10 mouse cellular contexts compared by ENCODE assay signal in genomic region chr6:82723321-82723720, GRCm38 (mm10). TPM values are rescaled to one million over a fixed set of nuclear protein-coding genes. Genes with fewer than 3 reads are reported as not detected.
A peak's percentile ranks its signal among the peaks of the same experiment; 100 is the strongest.
DNase-seq lines count a peak whose midpoint lies in the region; ATAC-seq and TF ChIP-seq lines count a peak whose summit lies in the region.
"Had no signal": no experiment of that assay in that cellular context is flagged by ENCODE, and none has a peak within 500 bp of the region (broad histone marks: within the 10 kb centered on the region; RNA-seq: fewer than 3 reads in every experiment).

No protein-coding gene starts in this region.

- no peak overlapping the region for H3K4me3 ChIP-seq in intestine, embryonic 14.5 days (ENCODE audit: low read depth, low read length)
- H3K4me3 ChIP-seq in intestine, postnatal 0 days (ENCODE audit: low read depth, low read length) = no peak overlapping the region
- H3K4me3 ChIP-seq in limb, embryonic 13.5 days = no peak overlapping the region
- no peak overlapping the region for H3K4me3 ChIP-seq in neural tube, embryonic 12.5 days
- H3K4me3 ChIP-seq: erythroblast, embryonic 14.5 days; liver, embryonic 13.5 days had no signal

- peaks cover 38% of the 10 kb centered on the region for H3K36me3 ChIP-seq in intestine, embryonic 14.5 days (ENCODE audit: control insufficient read depth, insufficient read depth, low read length)
- no peaks in the 10 kb centered on the region; the same call in 1 of the 2 replicates for H3K36me3 ChIP-seq in intestine, postnatal 0 days (ENCODE audit: control insufficient read depth, insufficient read depth)
- peaks cover 37% of the 10 kb centered on the region for H3K36me3 ChIP-seq in limb, embryonic 13.5 days
- H3K36me3 ChIP-seq in neural tube, embryonic 12.5 days = peaks cover 7% of the 10 kb centered on the region

- ATAC-seq in intestine, embryonic 14.5 days (replicated peaks; ENCODE audit: low FRiP score, low TSS enrichment, low read depth) = peak; percentile 76
- no peak for ATAC-seq in intestine, postnatal 0 days
- ATAC-seq in limb, embryonic 13.5 days (ENCODE audit: low FRiP score, low read depth) = peak; percentile 80
- no peak for ATAC-seq in neural tube, embryonic 12.5 days (ENCODE audit: low FRiP score, low read depth)
- no peak for ATAC-seq in megakaryocyte, adult 5-6 weeks (ENCODE audit: poor library complexity, severe bottlenecking)

- H3K9me3 ChIP-seq in intestine, embryonic 14.5 days (ENCODE audit: control insufficient read depth, low read length) = no peaks in the 10 kb centered on the region
- no peaks in the 10 kb centered on the region for H3K9me3 ChIP-seq in intestine, postnatal 0 days (ENCODE audit: control insufficient read depth)
- H3K9me3 ChIP-seq in limb, embryonic 13.5 days = no peaks in the 10 kb centered on the region
- no peaks in the 10 kb centered on the region for H3K9me3 ChIP-seq in neural tube, embryonic 12.5 days
- H3K9me3 ChIP-seq: liver, embryonic 13.5 days had no signal

- peak; percentile 66 for DNase-seq in intestine, embryonic 14.5 days (ENCODE audit: low spot score)
- peak; percentile 73 for DNase-seq in embryo, embryonic 10.5 days (ENCODE audit: low spot score)
- DNase-seq in cerebellum, adult 8-10 months = no peak
- no peak for DNase-seq in layer of hippocampus, postnatal 10 days (ENCODE audit: low spot score in 2 of 2)
- DNase-seq: liver, embryonic 13.5 days had no signal

- peak overlapping the region; percentile 84 for H3K27ac ChIP-seq in intestine, embryonic 14.5 days (ENCODE audit: low read depth)
- H3K27ac ChIP-seq in intestine, postnatal 0 days (ENCODE audit: low read depth, low read length) = no peak overlapping the region
- peak overlapping the region; percentile 80 for H3K27ac ChIP-seq in limb, embryonic 13.5 days
- no peak overlapping the region for H3K27ac ChIP-seq in neural tube, embryonic 12.5 days
- H3K27ac ChIP-seq: liver, embryonic 13.5 days had no signal

- peaks cover 13% of the 10 kb centered on the region for H3K4me1 ChIP-seq in intestine, embryonic 14.5 days (replicated peaks; ENCODE audit: control insufficient read depth, insufficient read depth, low read length)
- H3K4me1 ChIP-seq in intestine, postnatal 0 days (replicated peaks; ENCODE audit: control insufficient read depth, insufficient read depth, low read length) = no peaks in the 10 kb centered on the region
- H3K4me1 ChIP-seq in limb, embryonic 13.5 days = peaks cover 14% of the 10 kb centered on the region
- peaks cover 7% of the 10 kb centered on the region; the same call in 1 of the 2 replicates for H3K4me1 ChIP-seq in neural tube, embryonic 12.5 days
- H3K4me1 ChIP-seq: liver, embryonic 13.5 days had no signal

- TF ChIP-seq CTCF in intestine, postnatal 0 days (IDR thresholded peaks at IDR 0.05; ENCODE audit: low read depth) = no peak

- WGBS in intestine, embryonic 14.5 days = 30% methylated on average over 5 of the region's 5 CpGs
- 44% methylated on average over 5 of the region's 5 CpGs for WGBS in intestine, postnatal 0 days
- 49% methylated on average over 5 of the region's 5 CpGs for WGBS in limb, embryonic 13.5 days
- 50% methylated on average over 5 of the region's 5 CpGs for WGBS in neural tube, embryonic 12.5 days

- H3K27me3 ChIP-seq in intestine, embryonic 14.5 days (replicated peaks; ENCODE audit: control insufficient read depth, insufficient read depth, low read length) = no peaks in the 10 kb centered on the region
- H3K27me3 ChIP-seq in intestine, postnatal 0 days (replicated peaks; ENCODE audit: control insufficient read depth, insufficient read depth, low read length) = no peaks in the 10 kb centered on the region
- H3K27me3 ChIP-seq in limb, embryonic 13.5 days = no peaks in the 10 kb centered on the region
- no peaks in the 10 kb centered on the region for H3K27me3 ChIP-seq in neural tube, embryonic 12.5 days (replicated peaks)
- H3K27me3 ChIP-seq: liver, embryonic 13.5 days had no signal

- H3K4me2 ChIP-seq in intestine, embryonic 14.5 days (ENCODE audit: low read length) = no peak overlapping the region
- no peak overlapping the region for H3K4me2 ChIP-seq in intestine, postnatal 0 days (replicated peaks; ENCODE audit: low read depth)
- H3K4me2 ChIP-seq in limb, embryonic 13.5 days (replicated peaks) = no peak overlapping the region
- no peak overlapping the region for H3K4me2 ChIP-seq in neural tube, embryonic 12.5 days (replicated peaks)
- H3K4me2 ChIP-seq: liver, embryonic 13.5 days had no signal

- peak overlapping the region; percentile 38; the same call in 1 of the 2 replicates for H3K9ac ChIP-seq in intestine, embryonic 14.5 days (ENCODE audit: low read length)
- H3K9ac ChIP-seq in intestine, postnatal 0 days (ENCODE audit: low read depth, low read length) = no peak overlapping the region
- peak overlapping the region; percentile 51 for H3K9ac ChIP-seq in limb, embryonic 13.5 days
- 0 out of 2 replicates have a peak overlapping the region, but pooled peaks have one; percentile 26 for H3K9ac ChIP-seq in neural tube, embryonic 12.5 days
- H3K9ac ChIP-seq: liver, embryonic 13.5 days had no signal

RNA-seq across cellular contexts. Expression of gene Pole4, which starts 18.2 kb away (rescaled TPM):
- polyA plus RNA-seq in intestine, embryonic 14.5 days (2014; fragmentation: Nextera tagmentation; extraction: Ambion mirVana) = 107 and 116 TPM in 2 replicates
- polyA plus RNA-seq in intestine, postnatal 0 days (2015; fragmentation: Nextera tagmentation; extraction: Ambion mirVana) = 73.1 and 74.4 TPM in 2 replicates
- 101 TPM in 2 replicates for polyA plus RNA-seq in limb, embryonic 13.5 days (2015; fragmentation: Nextera tagmentation; extraction: Ambion mirVana)
- polyA plus RNA-seq in neural tube, embryonic 12.5 days (2016; fragmentation: Nextera tagmentation; extraction: Ambion mirVana) = 102 and 106 TPM in 2 replicates
- 57.2 and 72.8 TPM in 2 replicates for total RNA-seq in megakaryocyte, adult 5-6 weeks (2015)
- total RNA-seq in megakaryocyte, adult 5-6 weeks (2017) = 28.1 and 28.6 TPM in 2 replicates
- total RNA-seq in layer of hippocampus, postnatal 10 days (2021) = 10 to 100 TPM; 52.3 to 60.0 TPM

RNA-seq across cellular contexts. Expression of gene Hk2, which starts 50.9 kb away (rescaled TPM):
- 31.9 and 32.3 TPM in 2 replicates for polyA plus RNA-seq in intestine, embryonic 14.5 days (2014; fragmentation: Nextera tagmentation; extraction: Ambion mirVana)
- 2.5 and 2.8 TPM in 2 replicates for polyA plus RNA-seq in intestine, postnatal 0 days (2015; fragmentation: Nextera tagmentation; extraction: Ambion mirVana)
- polyA plus RNA-seq in limb, embryonic 13.5 days (2015; fragmentation: Nextera tagmentation; extraction: Ambion mirVana) = 19.5 and 20.2 TPM in 2 replicates
- polyA plus RNA-seq in neural tube, embryonic 12.5 days (2016; fragmentation: Nextera tagmentation; extraction: Ambion mirVana) = 8.1 and 10.3 TPM in 2 replicates
- total RNA-seq in megakaryocyte, adult 5-6 weeks (2015) = 56.7 and 64.1 TPM in 2 replicates
- 70.2 and 71.2 TPM in 2 replicates for total RNA-seq in megakaryocyte, adult 5-6 weeks (2017)
- 10 to 100 TPM; 10.6 to 13.0 TPM for total RNA-seq in layer of hippocampus, postnatal 10 days (2021)

Comparison
In these comparisons a context has a peak if more than half of its experiments do, and no peak if none do; other contexts are left out.
1. ATAC-seq: peak in intestine, embryonic 14.5 days (single experiment) and limb, embryonic 13.5 days (single experiment); none in intestine, postnatal 0 days (single experiment), neural tube, embryonic 12.5 days (single experiment) and megakaryocyte, adult 5-6 weeks (single experiment).
2. H3K27ac ChIP-seq: peak in intestine, embryonic 14.5 days (single experiment) and limb, embryonic 13.5 days (single experiment); none in intestine, postnatal 0 days (single experiment) and neural tube, embryonic 12.5 days (single experiment).
3. DNase-seq: peak in intestine, embryonic 14.5 days (single experiment) and embryo, embryonic 10.5 days (single experiment); none in cerebellum, adult 8-10 months (single experiment) and layer of hippocampus, postnatal 10 days (0 of 2).